Mouse (Mus musculus) cerebellum, adult 2 months (tissue): Measurements from ENCODE around the gene 4430402I18Rik.

Experiments used
- CTCF ChIP-seq: fragments of 200-500 bp; IDR thresholded peaks from 2 replicates; pipeline ENCODE4 v1.5.1; 2011; ENCODE audit warnings: low read depth, mild to moderate bottlenecking, control low read depth, low read length, moderate library complexity, borderline replicate concordance; ENCODE audit not compliant: insufficient read depth
- POLR2A ChIP-seq: fragments of 200-500 bp; IDR thresholded peaks from 2 replicates; pipeline ENCODE4 v1.6.1; 2011; ENCODE audit warnings: low read length, control low read depth, borderline replicate concordance; ENCODE audit not compliant: insufficient read depth

DNA sequence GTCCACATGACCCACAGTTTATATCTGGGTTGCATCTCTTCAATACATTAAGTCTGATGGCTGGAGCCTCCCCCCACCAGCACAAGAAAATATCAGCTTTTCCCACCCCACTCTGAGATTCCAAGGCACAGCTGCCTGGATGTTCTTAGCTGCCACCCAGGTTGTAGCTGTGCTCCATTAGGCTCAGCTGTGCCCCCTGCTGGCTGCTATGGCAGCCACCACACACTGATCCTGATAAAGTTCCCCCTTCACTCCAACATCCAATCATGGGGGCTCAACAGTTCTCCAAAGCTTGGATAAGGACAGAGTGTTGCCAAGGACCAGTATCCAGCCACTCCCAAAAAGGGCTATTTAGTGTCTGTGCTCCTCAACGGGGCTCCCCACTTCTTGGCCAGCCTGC, 84.5 kb downstream of the 4430402I18Rik start:
- no peak for TF ChIP-seq POLR2A
- TF ChIP-seq CTCF: peak; percentile 42
